Mouse (Mus musculus): ENCODE measurements at regions not wholly inside any gene's neighbourhood (a gene's known extent, or its start where the extent isn't known, plus 50 kb on each side); places are given as distances from the start of the nearest gene placed in this dataset.

- TF ChIP-seq POLR2A (IDR thresholded peaks at IDR 0.05; ENCODE audit: control insufficient read depth in 1 of 2, insufficient read depth in 1 of 2, low read depth in 1 of 2, low read length in 2 of 2, poor library complexity in 1 of 2): no peak
- TF ChIP-seq CHD2 (IDR thresholded peaks at IDR 0.05; ENCODE audit: low read length): no peak
Observed at GRCm38 (mm10) chr3:57125792-57126485, 175.8 kb downstream of the Tm4sf1 start.
